Mouse (Mus musculus) embryonic facial prominence, embryonic 13.5 days (tissue): ENCODE data around the gene Lrrtm1. TPM values are rescaled to one million over a fixed set of nuclear protein-coding genes. Genes with fewer than 3 reads are reported as not detected.

Experiments used
- ATAC-seq: fragments of 200-750 bp; cut with Nextera tagmentation; 2 replicates; pipeline ENCODE4 v1.8.0; 2017; ENCODE audit warnings: low read depth; ENCODE audit not compliant: insufficient number of reproducible peaks, insufficient read depth, low FRiP score, low TSS enrichment
- H3K27ac ChIP-seq: fragments of 300-500 bp; sonication (generic); 2 replicates; pipeline ENCODE4 v1.5.1; 2015; ENCODE audit warnings: moderate library complexity, mild to moderate bottlenecking, inconsistent platforms
- H3K27me3 ChIP-seq: fragments of 300-500 bp; sonication (generic); 2 replicates; pipeline ENCODE4 v1.6.1; 2015; ENCODE audit warnings: mild to moderate bottlenecking, inconsistent platforms
- H3K36me3 ChIP-seq: fragments of 300-500 bp; sonication (generic); 2 replicates; pipeline ENCODE4 v1.6.1; 2015; ENCODE audit warnings: mild to moderate bottlenecking, inconsistent platforms
- H3K4me1 ChIP-seq: fragments of 300-500 bp; sonication (generic); 2 replicates; pipeline ENCODE4 v1.6.1; 2015; ENCODE audit warnings: inconsistent platforms
- H3K4me2 ChIP-seq: fragments of 300-500 bp; sonication (generic); 2 replicates; pipeline ENCODE4 v1.6.1; 2015; ENCODE audit warnings: moderate library complexity, mild to moderate bottlenecking, inconsistent platforms
- H3K4me3 ChIP-seq: fragments of 300-500 bp; sonication (generic); 2 replicates; pipeline ENCODE4 v1.5.1; 2015; ENCODE audit warnings: mild to moderate bottlenecking, inconsistent platforms
- H3K9ac ChIP-seq: fragments of 300-500 bp; sonication (generic); 2 replicates; pipeline ENCODE4 v1.6.1; 2015; ENCODE audit warnings: mild to moderate bottlenecking, inconsistent platforms
- H3K9me3 ChIP-seq: fragments of 300-500 bp; sonication (generic); 2 replicates; pipeline ENCODE4 v1.6.1; 2016; ENCODE audit warnings: inconsistent platforms
- WGBS: fragments of 180-500 bp; shearing (Covaris S2); methylation state at CpG from one replicate; pipeline ENCODE4 v1.1.7; 2015; ENCODE audit warnings: mixed read lengths; 5-methylcytosine and 5-hydroxymethylcytosine counted together
- polyA plus RNA-seq: library from polyadenylated mRNA; unstranded; fragments of >200 nt; fragmentation: Nextera tagmentation; extraction: Ambion mirVana; gene quantifications from 2 replicates; pipeline ENCODE4 v1.2.1, GENCODE M21; 2015

The Lrrtm1 gene
- polyA plus RNA-seq = 24.7 and 25.6 TPM in 2 replicates

DNA sequence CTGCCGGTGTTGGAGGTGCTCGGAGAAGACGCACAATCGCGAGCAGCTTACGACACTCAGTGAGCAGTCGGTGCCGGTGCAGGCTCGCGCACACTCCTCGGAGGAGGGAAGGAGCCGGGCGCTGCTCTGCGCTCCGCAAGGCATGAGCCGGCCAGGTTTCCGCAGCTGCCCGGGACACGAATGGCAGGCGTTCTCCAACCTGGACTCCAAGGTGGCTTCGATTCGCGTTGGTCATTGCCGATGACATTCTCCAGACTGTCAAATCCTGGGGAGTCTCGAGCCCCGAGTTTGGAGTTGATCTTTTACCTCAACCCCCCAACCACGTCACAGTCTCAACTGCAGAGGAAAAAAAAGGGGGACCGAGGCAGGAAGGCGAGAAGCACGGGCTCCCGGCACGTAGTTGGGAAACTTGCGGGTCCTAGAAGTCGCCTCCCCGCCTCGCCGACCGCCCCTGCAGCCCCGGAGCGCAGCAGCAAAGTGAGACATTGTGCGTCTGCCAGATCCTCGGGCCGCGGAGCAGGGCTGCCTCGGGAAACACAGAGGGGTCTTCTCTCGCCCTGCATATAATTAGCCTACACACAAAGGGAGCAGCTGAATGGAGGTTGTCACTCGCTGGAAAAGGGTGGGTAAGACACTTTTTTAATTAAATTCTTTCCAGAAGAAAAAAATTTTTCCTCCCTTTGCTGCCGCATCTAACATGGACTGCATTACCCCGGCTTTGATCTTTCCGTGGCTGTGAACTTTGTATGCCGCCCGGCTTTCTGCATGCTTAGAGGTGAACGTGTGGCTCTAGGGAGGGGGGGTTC lies at the start of gene Lrrtm1:
Lrrtm1 (plus strand) TSS at position 89 of the 806 bp plus-strand sequence.
- Histone ChIP-seq H3K4me1 (peaks cover 17% of the 10 kb centered on the region), H3K9ac (peak within 1 kb of the TSS; percentile 74), H3K27ac (peak within 1 kb of the TSS; percentile 66), H3K27me3 (peaks cover 58% of the 10 kb centered on the region), H3K36me3 (no peaks in the 10 kb centered on the region), H3K4me3 (peak within 1 kb of the TSS; percentile 59), H3K4me2 (peak within 1 kb of the TSS; percentile 98), H3K9me3 (no peaks in the 10 kb centered on the region)
- peak; percentile 85 for ATAC-seq
- WGBS = under 1% methylated on average over 53 of the region's 53 CpGs

DNA sequence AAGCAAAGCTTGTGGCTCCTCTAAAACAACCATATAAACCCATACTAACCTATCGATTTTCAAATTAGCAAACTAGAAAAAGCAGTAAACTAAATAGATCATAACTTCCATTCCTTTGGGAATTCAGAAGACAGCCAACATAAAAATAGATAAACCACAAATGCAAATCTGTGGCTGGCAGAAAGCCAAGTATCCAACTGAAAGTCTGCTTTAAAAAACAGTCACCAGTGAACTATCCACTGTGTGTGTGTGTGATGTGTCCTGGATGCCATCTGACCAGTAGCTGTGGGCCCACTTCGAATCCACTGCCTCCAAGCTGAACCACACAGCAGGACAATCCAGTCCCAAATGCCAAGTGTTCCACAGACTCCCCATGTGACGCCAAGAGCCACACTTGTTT lies 45.8 kb upstream of the Lrrtm1 start:
- Histone ChIP-seq H3K27ac (no peak overlapping the region), H3K9ac (no peak overlapping the region), H3K4me2 (no peak overlapping the region), H3K9me3 (no peaks in the 10 kb centered on the region), H3K36me3 (no peaks in the 10 kb centered on the region), H3K4me1 (no peaks in the 10 kb centered on the region), H3K27me3 (no peaks in the 10 kb centered on the region), H3K4me3 (no peak overlapping the region)
- WGBS = 81% methylated on average over 3 of the region's 3 CpGs
- ATAC-seq = no peak

DNA sequence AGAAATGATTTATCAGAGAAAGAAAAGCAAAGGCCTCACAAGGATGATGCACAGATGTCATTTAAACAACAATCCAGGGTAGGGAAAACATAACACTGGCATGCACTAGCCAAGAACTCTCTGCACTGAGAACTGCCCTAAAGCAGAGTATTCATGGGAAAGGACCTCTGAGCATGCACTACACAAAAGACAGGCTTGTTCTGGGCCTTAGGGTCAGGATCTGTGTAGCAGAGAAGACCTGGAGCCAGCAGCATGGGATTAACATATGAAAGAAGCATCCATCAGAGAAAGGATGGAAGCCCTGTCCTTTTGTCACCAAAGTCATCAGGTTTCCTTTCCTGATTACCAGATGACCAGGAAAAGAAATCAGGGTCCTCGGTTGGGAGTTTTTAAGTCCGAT lies 43.1 kb upstream of the Lrrtm1 start:
- no peaks in the 10 kb centered on the region for H3K9me3 ChIP-seq
- no peak for ATAC-seq
- no peak overlapping the region for H3K4me2 ChIP-seq
- H3K27ac ChIP-seq = no peak overlapping the region
- no peaks in the 10 kb centered on the region for H3K27me3 ChIP-seq
- WGBS = 53% methylated on average over 2 of the region's 2 CpGs
- H3K36me3 ChIP-seq = no peaks in the 10 kb centered on the region
- no peak overlapping the region for H3K4me3 ChIP-seq
- no peaks in the 10 kb centered on the region for H3K4me1 ChIP-seq
- no peak overlapping the region for H3K9ac ChIP-seq

DNA sequence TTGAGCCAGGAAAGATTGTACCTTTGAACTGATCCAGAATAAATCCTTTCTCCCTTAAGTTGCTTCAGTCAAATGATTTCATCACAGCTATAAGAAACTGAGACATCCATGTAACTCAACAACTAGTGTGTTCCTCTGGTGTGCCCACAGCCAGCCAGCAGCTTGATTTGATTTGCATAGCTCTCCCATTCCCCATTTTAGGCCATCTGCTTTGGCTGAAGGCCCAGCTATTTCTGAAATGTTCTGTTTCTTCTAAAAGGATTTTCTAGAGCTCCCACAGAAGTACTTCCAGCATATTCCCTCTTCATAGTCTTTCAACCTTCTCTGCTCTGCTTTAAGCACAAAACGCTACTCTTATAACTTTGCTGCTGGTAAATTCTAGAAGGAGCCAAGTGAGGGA lies 33.3 kb upstream of the Lrrtm1 start:
- WGBS = 61% methylated on average over 1 of the region's 1 CpGs
- no peak for ATAC-seq
- Histone ChIP-seq H3K9me3 (no peaks in the 10 kb centered on the region), H3K4me3 (no peak overlapping the region), H3K4me2 (no peak overlapping the region), H3K27me3 (no peaks in the 10 kb centered on the region), H3K27ac (no peak overlapping the region), H3K9ac (no peak overlapping the region), H3K36me3 (no peaks in the 10 kb centered on the region), H3K4me1 (no peaks in the 10 kb centered on the region; the same call in 1 of the 2 replicates)

DNA sequence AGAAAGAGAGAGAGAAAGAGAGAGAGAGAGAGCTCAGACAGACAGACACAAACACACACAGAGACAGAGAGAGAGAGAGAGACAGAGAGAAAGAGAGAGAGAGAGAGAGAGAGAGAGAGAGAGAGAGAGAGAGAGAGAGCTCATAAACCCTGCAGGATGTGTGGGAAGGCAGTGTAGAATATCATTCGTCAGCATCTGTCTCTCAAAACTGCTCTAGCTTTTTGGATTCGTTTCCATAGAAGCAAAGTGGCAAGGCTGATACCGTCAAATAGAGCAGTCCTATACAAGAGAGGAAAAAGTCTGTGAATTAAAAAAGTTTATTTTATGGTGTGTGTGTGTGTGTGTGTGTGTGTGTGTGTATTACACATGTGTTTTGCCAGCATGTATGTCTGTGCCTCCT lies 32.6 kb upstream of the Lrrtm1 start:
- Histone ChIP-seq H3K4me3 (no peak overlapping the region), H3K36me3 (no peaks in the 10 kb centered on the region), H3K9me3 (no peaks in the 10 kb centered on the region), H3K9ac (no peak overlapping the region), H3K27ac (no peak overlapping the region), H3K27me3 (no peaks in the 10 kb centered on the region), H3K4me2 (no peak overlapping the region), H3K4me1 (no peaks in the 10 kb centered on the region; the same call in 1 of the 2 replicates)
- no peak for ATAC-seq
- 82% methylated on average over 3 of the region's 3 CpGs for WGBS

DNA sequence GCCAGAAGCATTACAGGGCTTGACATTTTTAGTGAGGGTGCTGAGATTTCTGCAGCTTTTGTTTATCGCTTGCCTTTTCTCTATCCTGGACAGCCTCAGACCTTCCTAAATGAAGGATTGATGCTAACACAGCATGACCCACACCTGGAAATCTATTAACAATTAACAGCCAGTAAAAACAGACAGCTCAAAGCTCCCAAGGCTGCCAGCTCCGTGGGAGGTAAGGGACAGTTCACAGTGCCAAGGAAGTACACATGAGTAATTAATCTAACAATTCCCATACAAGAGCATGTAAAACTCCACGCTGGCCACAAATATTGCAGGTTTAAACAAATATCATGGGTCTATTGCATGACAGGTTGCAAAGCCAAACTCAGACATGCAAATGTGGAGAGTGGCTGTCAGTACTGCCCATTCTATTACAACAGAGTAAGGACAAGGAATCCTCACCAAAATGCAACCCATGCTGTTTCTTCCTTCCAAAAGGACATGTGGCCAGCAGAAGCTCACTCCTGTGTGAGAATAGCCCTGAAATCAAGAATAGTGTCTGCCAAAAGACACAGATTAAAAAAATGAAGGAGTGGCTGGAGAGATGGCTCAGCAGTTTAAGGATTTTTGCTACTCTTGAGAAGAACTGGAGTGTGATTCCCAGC lies 28.6 kb upstream of the Lrrtm1 start:
- no peak overlapping the region for H3K4me3 ChIP-seq
- H3K9ac ChIP-seq = no peak overlapping the region
- no peak for ATAC-seq
- no peaks in the 10 kb centered on the region for H3K4me1 ChIP-seq
- no peak overlapping the region for H3K27ac ChIP-seq
- H3K27me3 ChIP-seq = no peaks in the 10 kb centered on the region
- no peaks in the 10 kb centered on the region for H3K9me3 ChIP-seq
- 45% methylated on average over 3 of the region's 3 CpGs for WGBS
- no peak overlapping the region for H3K4me2 ChIP-seq
- H3K36me3 ChIP-seq = no peaks in the 10 kb centered on the region

DNA sequence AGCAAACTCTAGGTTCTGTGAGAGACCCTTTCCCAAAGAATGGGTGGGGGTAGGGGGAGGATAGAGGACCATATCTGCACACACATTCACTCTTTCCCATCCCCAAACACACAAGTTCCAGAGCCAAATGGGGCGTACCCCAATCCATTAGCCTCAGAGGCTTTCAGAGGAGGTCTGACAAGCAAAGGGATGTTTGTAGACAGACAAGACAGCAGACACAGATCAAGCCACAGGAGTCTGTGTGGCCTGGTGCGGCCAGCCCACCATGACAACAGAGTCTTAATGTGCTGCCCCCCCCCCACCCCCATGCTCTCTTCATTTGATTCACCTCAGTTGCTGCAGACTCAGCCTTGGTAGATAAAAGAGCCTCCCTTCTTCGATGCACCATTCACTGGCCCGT lies 27.2 kb upstream of the Lrrtm1 start:
- H3K4me1 ChIP-seq = no peaks in the 10 kb centered on the region
- no peak overlapping the region for H3K27ac ChIP-seq
- H3K27me3 ChIP-seq = no peaks in the 10 kb centered on the region
- H3K36me3 ChIP-seq = no peaks in the 10 kb centered on the region
- H3K4me3 ChIP-seq = no peak overlapping the region
- no peak overlapping the region for H3K9ac ChIP-seq
- no peak overlapping the region for H3K4me2 ChIP-seq
- 85% methylated on average over 4 of the region's 4 CpGs for WGBS
- no peak for ATAC-seq
- H3K9me3 ChIP-seq = no peaks in the 10 kb centered on the region

DNA sequence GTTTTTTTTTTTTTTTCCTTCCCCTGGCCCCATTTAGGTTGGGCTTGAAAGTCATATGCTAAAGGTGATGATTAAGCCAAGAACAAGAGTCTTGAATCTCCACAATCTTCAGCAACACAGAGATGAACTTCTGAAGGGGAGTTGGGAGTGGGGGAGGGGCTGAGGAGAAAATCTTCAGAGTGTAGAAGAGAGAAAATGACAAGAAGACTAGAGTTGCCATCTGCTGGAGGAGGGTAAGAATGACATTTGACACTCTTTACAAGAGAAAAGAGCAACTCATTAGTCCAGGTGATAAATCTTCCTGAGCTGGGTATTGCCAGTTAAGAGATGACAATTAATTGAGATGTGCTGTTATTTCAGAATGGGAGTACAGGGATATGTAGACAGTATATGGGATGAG lies 23.6 kb upstream of the Lrrtm1 start:
- H3K9ac ChIP-seq = no peak overlapping the region
- no peak for ATAC-seq
- H3K4me3 ChIP-seq = no peak overlapping the region
- H3K27ac ChIP-seq = no peak overlapping the region
- no peaks in the 10 kb centered on the region for H3K9me3 ChIP-seq
- H3K36me3 ChIP-seq = no peaks in the 10 kb centered on the region
- H3K4me2 ChIP-seq = no peak overlapping the region
- H3K27me3 ChIP-seq = no peaks in the 10 kb centered on the region
- no peaks in the 10 kb centered on the region for H3K4me1 ChIP-seq

DNA sequence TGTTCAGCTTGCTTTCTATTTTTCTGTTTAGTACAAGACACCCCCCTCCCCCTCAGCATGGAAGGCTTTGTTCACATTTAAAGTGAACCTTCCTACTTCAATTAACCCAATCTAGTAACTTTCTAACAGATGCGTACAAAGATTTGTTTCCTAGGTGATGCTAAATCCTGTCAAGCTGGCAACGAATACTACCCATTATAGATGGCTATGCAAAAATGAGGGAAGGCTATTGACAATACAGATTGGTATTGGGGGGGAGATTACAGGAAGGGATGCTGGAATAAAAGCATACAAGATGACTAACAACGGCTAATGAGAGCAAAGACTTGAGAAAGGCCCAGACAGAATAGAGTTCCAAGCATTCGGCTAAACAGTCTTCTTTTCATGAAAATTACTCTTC lies 21.7 kb upstream of the Lrrtm1 start:
- Histone ChIP-seq H3K4me1 (no peaks in the 10 kb centered on the region), H3K9ac (no peak overlapping the region), H3K4me3 (no peak overlapping the region), H3K27me3 (no peaks in the 10 kb centered on the region), H3K36me3 (no peaks in the 10 kb centered on the region), H3K4me2 (no peak overlapping the region), H3K9me3 (no peaks in the 10 kb centered on the region), H3K27ac (no peak overlapping the region)
- ATAC-seq = no peak
- 68% methylated on average over 4 of the region's 4 CpGs for WGBS

DNA sequence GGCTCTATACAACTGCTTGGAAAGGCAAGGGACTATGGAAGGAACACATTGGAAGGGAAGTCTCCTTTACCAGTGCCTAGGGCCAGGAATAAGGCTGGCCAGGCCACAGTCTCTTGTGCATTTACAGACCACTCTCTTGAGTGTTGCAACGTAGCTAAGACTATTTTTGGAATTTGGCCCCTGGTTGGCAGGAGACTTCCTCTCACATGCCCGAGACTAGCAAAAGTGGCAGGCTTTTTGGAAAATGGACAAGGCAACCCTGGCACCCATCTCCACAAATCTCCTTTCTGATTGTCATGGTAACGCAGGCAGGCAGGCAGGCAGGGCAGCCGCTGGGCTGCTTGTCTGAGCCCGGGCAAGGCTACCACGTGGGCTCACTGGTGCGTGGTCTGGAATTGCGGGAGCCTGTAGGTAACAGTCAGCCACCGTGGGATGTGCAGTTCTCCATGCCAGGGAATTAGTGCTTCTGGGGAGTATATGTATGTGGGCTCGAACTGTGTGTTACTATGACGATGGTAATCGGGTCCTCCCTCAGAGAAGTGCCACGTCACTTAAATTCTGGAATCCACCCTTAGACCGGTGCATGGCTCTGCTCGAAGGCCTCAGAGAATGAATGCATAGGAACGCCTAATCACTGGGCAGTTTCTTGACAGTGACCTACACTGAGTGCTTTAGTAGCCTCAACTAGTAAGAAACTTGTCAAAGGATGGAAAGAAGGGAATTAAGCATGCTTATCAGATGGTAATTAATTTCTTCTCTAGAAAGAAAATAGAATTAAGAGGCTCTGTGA lies 19.4 kb upstream of the Lrrtm1 start:
- no peak for ATAC-seq
- no peaks in the 10 kb centered on the region for H3K27me3 ChIP-seq
- no peaks in the 10 kb centered on the region for H3K36me3 ChIP-seq
- no peaks in the 10 kb centered on the region for H3K9me3 ChIP-seq
- H3K4me3 ChIP-seq = no peak overlapping the region
- no peak overlapping the region for H3K27ac ChIP-seq
- H3K4me2 ChIP-seq = no peak overlapping the region
- 69% methylated on average over 16 of the region's 16 CpGs for WGBS
- no peaks in the 10 kb centered on the region for H3K4me1 ChIP-seq
- H3K9ac ChIP-seq = no peak overlapping the region

DNA sequence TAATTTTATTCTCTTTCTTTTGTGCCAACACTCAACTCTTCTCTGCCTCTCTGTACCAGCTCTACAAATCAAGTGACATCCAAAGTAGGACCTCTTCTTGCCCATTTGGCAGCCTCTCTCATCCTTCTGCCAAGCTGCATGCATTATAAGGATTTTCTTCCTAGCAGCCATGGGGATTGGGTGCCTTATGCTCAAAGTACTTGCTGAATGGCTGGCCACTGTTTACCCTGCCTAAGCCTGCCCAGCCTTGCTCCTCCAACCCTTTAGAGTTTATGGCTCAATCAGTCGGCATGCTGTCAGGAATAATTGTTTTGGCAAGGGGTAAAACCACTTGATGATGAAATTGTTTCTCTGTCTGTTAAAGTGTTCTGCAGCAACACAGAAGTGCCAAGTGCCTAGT lies 2.1 kb upstream of the Lrrtm1 start:
- H3K9ac ChIP-seq = no peak overlapping the region
- 46% methylated on average over 1 of the region's 1 CpGs for WGBS
- H3K4me3 ChIP-seq = no peak overlapping the region
- no peak overlapping the region for H3K4me2 ChIP-seq
- H3K27me3 ChIP-seq = peaks cover 38% of the 10 kb centered on the region
- H3K36me3 ChIP-seq = no peaks in the 10 kb centered on the region
- H3K4me1 ChIP-seq = peaks cover 17% of the 10 kb centered on the region
- H3K27ac ChIP-seq = no peak overlapping the region
- no peaks in the 10 kb centered on the region for H3K9me3 ChIP-seq
- ATAC-seq = no peak
